Mouse (Mus musculus) skeletal muscle tissue, adult 2 months (tissue): Measurements from ENCODE around the gene Oxsm.

Experiments used
- DNase-seq: peaks from one replicate; pipeline ENCODE4 v3.0.0-alpha.2; 2012; ENCODE audit warnings: low read depth, low spot score

Oxsm gene

GRCm38 (mm10) chr14:16249171-16249874 is at the start of gene Oxsm, which contains the start of gene Ngly1:
Gene Oxsm (minus strand): TSS chr14:16249808.
Gene Ngly1 (plus strand): TSS chr14:16249280.
- peak; percentile 82 for DNase-seq

DNA sequence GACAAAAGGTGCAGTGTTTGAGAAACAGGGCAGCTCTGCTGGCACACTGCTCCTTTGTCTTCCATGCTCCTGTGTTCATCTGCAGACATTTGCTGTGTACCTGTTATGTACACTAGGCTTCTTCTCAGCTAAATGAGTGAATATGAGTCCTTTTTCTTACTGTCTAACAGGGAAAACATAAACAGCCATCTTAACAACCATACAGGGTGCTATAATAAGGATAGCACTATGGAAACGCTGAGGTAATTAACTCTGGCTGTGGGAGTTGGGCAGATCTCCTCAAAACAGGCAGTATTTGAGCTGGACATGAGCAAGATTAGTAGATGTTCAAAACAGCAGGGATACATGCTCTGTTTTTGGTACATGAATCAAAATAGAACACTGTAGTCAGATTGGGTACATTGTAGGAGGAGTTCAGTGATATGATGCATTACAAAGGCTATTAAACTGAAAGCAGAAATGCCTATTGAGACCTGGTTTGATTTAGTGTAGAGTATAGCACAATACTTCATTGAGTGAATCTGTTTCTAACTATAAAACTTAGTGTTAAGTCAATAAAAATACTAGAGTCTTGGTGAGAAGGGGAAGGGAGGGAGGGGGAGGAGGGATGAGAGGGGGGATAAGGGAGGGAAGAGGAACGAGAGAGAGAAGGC is 47.3 kb upstream of the Oxsm start:
- DNase-seq = no peak

- DNase-seq = no peak
These were observed 44.3 kb upstream of the Oxsm start for GRCm38 (mm10) chr14:16293921-16294320.

DNA sequence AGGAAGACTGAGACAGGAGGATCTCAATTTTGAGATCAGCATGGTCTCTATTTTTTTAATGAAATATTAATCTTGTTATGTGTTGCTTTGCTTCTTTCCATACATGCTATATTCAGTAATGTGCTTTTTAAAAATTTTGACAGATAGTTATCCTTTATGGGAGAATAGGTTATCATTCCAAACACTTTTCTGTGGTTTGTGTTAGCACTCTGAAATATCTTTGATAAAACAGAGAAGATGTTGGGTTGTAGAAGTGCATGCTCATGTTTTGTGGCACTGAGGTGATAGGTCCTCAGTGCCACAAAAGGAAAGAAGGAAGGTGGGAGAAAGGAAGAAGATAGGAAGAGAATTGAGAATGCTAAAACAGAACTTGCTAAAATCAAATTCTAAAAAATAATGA is 43.4 kb upstream of the Oxsm start:
- DNase-seq = no peak

DNA sequence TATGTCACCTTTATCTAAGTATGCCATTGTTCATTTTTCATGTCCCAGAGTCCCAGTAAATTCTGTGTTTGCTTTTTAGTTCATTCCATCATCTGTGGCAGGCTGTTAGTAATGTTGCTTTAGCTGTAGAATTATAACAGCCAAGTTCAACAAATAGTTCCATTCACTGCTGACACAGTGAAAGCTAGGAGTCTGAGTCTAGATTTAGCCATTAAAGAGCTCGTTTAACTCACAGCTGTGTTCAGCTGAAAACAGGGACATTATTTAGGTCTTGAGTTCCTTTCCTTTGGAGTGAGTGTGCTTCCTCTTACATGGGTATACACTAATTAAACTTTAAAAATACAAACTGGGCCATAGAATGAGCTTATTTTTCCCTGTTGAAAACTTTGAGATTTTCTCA is 42.8 kb upstream of the Oxsm start:
- DNase-seq = no peak

- no peak for DNase-seq
These were observed 34.4 kb upstream of the Oxsm start for GRCm38 (mm10) chr14:16283966-16284365.

DNA sequence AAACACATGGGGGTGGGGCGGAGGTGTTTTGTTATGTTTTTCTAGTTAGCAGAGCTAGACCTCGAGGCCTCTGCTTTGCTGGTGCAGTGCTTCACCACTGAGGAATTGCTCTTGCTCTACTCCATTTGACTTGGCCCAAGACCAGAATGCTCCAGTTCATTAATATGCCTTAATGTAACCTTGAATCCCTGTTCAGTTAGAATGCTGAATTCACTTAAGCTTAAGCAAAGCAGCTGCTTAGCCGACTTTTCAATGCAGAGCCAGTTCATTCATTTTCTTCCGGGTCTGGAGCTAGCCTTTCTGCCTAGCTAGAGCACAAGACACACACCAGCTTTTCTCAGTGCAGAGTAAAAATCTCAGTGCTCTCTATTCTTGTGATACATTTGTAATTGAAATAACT is 29.6 kb upstream of the Oxsm start:
- DNase-seq = no peak

DNA sequence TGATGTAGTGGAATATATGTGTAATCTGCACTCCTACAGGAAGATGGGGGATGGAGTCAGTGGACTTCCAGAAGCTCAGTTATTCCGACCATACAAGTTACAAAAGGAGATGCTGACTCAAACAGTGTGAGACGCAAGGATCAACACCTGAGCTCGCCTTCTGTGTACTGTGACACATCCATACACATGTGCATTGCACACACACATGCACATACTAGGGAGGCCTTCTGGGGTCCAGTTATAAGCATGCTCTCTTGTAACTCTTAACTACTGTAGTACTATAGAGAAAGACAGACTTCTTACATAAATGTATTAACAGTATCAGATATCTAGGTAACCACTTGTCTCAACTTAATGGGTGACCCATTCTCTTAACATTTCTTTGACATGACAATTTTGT is 24.1 kb upstream of the Oxsm start:
- no peak for DNase-seq

GRCm38 (mm10) chr14:16269776-16270175 is 20.2 kb upstream of the Oxsm start:
- DNase-seq = no peak

DNA sequence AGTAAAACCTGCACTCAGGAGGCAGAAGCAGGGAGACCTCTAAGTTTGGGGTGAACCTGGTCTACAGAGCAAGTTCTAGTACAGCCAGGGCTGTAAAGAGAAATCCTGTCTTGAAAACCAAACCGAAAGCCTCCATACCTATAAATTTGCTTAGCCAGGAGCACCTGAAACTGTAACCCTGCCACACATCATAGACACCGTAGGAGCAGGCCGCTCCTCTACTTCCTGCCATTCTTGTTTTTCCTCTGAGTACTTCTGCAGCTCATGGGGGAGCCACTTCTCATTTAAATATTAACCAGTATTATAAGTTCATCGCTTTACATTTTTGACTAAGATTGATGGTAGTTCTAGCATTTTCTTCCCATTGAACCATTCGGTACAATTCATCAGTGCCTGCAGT is 17.4 kb upstream of the Oxsm start:
- DNase-seq = no peak

DNA sequence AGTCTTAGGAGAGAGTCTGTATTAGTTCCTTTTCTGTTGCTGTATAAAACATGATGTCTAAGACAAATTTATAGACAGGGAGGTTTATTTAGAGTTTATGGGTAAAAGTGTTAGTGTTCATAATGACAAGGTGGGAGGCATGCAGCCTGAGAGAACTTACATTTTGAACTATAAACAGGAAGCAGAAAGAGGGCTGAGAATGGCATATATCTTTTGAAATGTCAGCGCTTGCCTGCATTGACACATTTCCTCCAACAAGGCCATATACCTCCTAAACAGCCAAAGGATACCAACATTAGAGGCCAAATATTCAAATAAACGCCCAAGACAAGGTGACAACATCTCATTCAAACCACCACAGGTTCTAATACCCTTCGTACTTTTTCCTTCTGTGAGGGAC is 12.3 kb upstream of the Oxsm start:
- DNase-seq = no peak

DNA sequence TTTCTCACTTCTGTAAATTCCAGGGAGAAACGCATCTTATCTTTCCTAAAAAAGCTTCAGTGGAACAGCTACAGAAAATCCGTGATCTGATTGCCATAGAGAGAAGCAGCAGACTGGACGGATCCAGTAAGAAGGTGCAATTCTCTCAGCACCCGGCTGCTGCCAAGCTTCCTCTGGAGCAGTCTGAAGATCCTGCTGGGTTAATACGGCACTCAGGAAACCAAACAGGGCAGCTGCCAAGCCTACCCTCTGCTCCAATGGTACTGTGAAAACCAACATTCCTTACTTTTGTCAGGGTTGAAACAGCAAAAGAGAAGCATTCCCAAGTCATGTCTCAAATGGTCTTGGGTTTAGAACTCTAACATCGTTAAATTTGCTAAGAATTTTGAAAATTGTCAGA is 10.9 kb upstream of the Oxsm start:
- DNase-seq = no peak

DNA sequence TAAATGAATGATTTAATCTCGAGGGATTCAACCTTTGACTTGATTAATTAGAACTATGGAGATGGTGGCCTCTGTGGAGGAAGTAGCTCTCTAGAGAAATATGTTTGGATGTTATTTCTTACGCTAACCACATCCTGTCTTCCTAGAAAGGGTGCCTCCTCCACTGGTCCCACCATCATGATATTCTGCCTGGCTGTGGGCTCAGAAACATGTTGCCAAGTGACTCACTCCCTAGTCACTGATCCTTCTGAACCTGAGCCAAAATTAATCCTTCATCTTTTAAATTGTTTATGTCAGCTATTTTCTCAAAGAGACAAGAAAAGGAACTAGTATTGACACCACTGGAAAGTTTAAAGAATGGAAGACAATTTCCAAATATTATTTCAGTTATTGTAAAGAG is 6.6 kb upstream of the Oxsm start:
- no peak for DNase-seq

DNA sequence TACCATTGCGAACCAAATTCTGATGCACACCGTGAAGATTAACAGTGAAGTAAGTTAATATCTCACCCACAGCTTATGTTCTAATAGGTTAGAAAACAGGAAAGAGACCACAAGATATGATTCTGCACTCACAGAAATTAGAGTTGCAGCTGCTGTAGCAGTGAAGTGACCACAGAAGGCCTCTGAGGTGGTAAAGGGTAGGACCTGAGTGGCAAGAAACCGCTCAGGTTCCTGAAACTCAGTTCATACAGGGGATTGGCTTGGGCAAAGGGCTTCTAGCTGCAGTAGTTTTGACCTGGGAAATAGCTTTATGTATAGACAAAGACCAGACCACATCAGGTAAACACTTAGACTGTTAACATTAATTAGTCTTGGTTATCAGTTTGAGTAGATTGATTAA is 6.1 kb upstream of the Oxsm start:
- DNase-seq = no peak

DNA sequence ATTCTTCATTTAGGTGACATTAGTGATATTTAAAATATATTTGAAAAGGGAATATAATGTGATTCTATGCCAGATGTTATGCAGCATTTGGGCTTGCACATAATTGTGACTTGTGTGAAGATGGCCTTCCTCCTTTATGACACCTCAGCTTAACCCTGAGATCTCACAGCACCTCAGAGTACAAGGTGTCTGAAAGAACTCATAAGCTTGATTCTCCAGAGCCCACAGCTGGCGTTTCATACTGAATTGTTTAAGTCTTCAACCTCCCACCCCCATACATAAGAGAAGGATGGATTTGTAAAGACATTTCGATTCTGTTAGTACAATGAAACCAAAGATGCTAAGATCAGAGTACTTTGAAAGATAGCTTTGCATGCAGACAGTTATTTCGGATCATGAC is 491 bp upstream of the Oxsm start:
- no peak for DNase-seq

DNA sequence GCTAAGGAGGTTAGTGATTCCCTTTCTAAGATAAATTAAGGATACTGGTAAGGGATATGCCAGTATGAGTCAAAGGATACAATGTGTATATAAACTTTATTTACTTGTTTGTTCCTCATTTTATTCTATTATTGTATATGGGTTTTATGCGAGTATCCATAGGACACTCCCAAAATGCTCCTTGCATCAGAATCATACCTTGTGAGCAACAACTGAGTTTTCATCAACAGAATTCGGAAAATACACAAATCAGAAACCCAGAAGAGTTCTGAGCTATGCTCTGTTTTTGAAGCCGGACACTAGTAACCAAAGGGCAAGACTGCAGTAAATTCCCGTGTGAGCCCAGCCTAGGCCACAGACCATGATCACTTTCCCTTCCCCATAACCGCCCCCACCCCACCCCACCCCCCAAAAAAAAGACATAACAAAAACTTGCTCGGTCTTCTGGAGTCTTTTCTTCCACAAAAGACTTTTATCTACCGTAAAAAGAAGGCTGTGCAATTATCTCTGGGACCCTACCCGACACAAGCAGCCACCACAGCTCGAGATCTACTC is 928 bp downstream of the Oxsm start:
- no peak for DNase-seq

- no peak for DNase-seq
These were observed 1.5 kb downstream of the Oxsm start for GRCm38 (mm10) chr14:16248135-16248534.

GRCm38 (mm10) chr14:16246340-16246912 is 3.2 kb downstream of the Oxsm start:
- no peak for DNase-seq

- DNase-seq = no peak
These were observed 4.5 kb downstream of the Oxsm start for GRCm38 (mm10) chr14:16245127-16245526.

- no peak for DNase-seq
These were observed 5.2 kb downstream of the Oxsm start for GRCm38 (mm10) chr14:16244370-16244769.

DNA sequence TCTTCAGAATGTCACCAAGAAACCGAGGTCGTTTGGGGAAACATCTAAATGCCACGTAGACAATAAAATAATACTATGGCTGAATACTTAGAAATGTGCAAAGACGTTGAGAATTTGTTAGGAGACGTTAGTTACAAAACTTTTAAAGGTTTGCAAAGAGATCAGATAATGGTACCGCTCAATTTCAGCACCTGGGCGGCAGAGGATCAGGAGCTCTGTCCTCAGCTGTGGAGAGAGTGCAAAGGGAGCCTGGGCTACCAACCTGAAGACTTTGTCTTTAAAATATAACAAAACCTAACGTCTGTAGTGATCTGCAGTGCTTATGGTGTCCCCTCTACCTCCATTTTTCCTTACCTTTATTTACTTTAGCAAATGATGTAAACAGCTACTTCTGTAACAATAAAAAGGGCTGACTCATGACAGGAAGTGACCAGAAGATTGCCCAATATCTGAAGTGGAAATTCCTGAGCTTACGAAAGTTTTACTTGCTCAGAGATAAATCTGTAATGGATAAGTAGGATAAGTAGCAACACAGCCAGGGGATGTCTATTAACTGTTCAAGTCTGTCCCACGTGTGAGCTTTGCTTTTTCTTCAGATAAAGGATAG is 5.9 kb downstream of the Oxsm start:
- no peak for DNase-seq

DNA sequence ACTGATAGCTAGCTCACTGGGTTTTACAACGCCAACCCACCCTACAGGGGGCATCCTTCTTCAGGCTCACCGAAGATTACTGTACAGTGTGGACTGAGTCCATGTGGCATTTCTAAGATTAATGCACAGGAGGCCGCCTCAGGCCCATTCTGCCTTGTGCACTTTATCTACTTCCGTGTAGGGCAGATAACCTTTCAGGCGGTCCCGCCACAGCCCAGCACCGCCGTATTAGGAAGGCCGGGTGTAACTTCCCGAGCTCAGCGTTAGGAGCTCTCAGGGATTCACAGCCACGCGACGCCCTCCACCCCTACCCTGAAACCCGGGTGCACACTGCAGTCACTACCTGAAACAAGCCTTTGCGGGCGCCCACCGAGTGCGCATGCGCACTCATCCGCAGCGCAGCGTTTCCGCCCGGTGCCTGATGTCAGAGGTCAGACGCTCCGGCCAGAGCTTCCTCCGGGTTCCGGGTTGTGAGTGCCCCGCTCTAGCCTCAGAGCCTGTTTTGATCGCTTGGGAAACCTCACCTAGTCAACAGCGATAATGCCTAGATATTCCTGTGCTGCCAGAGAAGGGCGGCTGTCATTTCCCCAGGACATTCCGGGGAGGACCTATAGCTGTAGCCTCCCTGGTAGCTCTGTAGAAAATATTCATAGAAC is 6.5 kb downstream of the Oxsm start:
- peak; percentile 87 for DNase-seq
